Mouse (Mus musculus) urinary bladder, postnatal 10 days (tissue): ENCODE measurements around the gene 2900011O08Rik.
"Not testable (repeated sequence)": the region's sequence is repeated elsewhere in the genome, so short reads cannot be mapped to it uniquely, and the experiment has no call there.

Experiments
- DNase-seq: peaks from one replicate; pipeline ENCODE4 v3.0.0; 2022; ENCODE audit warnings: low spot score

The 2900011O08Rik gene

DNA sequence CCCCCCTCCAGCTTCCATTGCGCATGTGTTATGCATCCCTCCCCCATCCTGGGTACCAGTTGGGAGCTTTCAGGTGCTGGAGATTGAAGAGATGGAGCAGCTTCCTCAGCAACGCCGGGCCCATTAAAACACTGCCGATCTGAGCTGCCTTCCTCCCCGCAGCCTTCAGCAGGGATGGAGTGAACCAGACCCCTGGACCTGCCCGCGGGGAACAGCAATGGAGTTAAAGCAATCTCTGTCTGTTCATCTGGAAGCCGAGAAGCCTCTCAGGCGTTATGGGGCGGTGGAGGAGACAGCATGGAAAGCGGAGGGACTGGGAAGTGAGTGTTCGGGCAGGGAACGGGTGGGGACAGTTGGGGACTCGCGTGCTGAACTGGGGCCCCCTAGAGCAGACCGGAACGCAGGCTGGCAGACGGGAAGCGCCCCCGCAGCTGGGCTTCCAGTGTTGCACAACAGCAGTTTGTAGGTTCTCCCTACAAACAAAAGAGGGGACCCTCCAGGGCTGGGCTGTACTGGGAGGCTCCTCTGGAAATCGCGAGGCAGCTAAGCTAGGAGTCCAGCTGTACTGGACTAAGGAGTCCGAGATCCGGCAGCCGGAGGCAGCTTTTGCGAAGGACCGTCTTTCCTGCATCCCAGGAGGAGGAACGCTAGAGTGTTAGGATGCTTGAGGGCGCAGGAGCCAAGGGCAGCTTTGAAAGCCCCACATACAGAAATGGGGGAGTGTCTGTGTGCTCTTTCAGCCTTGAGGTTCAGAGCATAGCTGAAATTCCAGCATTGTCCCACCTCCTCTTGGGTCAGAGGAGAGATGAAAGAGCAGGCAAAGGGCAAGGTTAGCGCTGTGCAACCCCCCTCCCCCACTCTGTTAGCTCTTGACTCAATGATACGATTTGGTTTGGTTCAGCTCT lies at the start of gene 2900011O08Rik, which contains the start of gene Ifitm7:
TSS of gene 2900011O08Rik (plus strand) at position 31 of the 905 bp plus-strand sequence.
TSS of gene Ifitm7 (minus strand) at position 315 of the 905 bp plus-strand sequence.
- no peak for DNase-seq

DNA sequence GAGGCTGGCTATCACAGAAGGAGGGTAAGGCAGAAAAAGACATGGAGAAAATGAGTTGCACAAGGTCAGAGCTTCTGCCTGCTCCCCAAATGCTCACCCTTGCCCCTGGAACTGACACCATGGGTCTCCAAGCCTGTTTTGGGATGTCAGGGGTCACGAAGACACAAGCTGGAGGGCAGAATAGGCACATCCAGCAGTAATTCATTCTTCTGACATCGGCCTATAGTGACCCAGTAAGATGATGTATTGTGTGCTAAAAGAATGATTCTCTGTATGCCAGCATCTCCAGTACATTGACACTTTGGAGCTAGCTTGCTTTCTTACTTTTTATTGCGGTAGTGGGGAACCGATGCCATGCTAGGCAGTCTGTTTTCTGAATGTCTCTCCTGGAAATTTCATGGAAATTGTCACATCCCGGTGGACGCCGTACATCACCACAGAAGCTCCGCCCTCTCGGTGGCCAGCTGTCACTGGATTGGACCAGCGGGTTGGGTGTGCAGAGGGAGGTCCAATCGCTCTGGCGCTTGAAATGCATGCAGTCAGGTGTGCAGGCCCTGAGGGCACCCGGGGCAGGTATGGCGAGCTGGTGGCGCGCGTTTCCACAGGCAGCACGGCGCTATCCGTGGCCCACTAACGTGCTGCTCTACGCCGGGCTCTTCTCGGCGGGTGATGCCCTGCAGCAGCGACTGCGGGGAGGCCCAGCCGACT lies 46.1 kb upstream of the 2900011O08Rik start:
- DNase-seq = no peak

DNA sequence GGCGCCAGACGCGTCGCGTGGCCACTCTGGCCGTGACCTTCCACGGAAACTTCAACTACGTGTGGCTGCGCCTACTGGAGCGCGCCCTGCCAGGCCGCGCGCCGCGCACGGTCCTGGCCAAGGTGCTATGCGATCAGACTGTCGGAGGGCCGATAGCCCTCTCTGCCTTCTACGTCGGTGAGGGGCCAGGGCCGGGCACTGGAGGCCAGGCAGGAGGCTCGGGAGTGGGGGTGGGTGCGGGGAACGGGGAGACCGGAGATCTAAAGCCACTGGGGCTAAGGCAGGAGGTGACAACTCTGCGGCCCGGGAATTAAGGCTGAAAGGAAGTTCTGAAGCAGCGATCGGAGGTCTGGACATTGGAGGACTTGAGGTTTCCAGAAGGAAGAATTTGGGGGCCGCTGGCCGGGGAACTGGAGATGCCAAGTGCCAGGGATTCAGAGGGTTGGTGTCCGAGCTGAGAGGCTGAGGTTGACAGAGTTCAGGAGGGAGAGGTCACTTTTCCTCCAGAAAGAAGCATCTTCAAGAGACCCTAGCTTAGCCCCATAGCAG lies 45.5 kb upstream of the 2900011O08Rik start:
- no peak for DNase-seq

- DNase-seq = no peak
These were observed 42.2 kb upstream of the 2900011O08Rik start for GRCm38 (mm10) chr16:13944178-13944577.

DNA sequence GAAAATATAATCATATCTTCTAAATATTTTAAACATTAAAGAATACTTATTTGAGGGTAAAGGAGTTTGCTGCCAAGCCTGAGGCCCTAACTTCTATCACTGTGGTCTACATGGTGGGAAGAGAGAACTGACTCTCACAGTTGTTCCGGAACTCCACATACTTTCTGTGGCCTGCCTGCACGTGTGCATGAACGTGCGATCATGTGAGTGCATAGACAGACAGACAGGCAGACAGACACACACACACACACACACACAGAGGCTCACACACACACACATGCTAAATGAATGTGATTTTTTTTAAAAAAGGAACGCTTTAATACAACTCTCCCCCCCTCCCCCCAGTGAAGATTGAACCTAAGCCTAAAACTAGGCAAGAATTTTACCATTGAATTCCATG lies 41.7 kb upstream of the 2900011O08Rik start:
- no peak for DNase-seq

- no peak for DNase-seq
These were observed 41.3 kb upstream of the 2900011O08Rik start for GRCm38 (mm10) chr16:13945153-13945552.

GRCm38 (mm10) chr16:13946306-13946705 lies 40.1 kb upstream of the 2900011O08Rik start:
- no peak for DNase-seq

DNA sequence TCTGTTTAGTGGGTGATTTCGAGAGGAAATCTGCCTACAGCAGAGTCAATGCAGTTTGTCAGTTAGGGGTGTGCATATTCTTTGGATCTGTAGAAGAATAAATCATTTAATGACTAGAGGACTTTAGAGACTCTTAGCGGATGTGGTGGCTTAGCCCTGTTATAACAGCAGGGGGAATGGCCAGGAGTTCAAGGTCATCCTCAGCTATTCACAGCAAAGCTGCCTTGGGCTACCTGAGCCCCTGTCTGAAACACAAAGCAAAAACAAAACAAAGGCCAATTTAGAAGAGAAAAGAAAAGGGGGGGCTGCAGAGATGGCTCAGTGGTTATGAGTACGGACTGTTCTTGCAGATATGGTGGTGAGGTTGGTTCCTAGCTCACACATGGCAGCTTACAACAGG lies 35.2 kb upstream of the 2900011O08Rik start:
- DNase-seq = no peak

DNA sequence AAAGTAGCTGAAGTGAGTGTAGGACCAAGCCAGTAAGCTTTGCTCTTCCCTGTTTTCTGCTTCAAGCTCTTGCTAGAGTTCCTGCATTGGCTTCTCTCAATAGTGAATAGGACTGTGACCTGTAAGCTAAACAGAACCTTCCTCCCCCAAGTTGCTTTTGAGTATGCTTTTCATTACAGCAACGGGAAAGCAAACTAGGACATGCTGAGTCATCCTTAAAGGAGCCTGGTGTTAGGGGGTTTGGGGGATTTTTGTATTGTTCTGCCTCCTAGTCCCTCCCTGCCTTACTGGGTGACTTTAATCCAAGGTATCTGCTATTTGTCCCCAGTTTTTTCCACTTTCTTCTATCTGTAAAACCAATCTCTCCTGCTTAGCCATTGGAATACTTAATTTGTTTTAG lies 24.4 kb upstream of the 2900011O08Rik start:
- no peak for DNase-seq

DNA sequence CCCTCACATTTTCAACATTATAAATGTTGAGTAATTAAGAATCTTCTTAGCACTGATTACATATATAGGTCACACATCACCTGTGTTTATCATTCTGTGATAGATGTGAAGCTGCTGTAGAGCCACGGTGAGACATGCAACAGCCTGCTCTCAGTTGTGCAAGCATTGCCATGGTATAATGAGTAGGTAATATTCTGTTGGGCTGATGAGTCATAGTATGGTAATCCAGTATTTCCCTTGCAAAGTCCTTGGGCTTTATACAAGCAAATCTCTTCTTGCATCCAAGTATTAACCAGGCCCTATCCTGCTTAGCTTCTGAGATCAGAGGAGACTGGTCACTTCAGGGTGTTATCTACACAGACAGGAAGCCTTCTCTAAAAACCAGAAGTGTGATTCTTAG lies 17.3 kb upstream of the 2900011O08Rik start:
- no peak for DNase-seq

GRCm38 (mm10) chr16:13972051-13972450 lies 14.4 kb upstream of the 2900011O08Rik start:
- DNase-seq = no peak

DNA sequence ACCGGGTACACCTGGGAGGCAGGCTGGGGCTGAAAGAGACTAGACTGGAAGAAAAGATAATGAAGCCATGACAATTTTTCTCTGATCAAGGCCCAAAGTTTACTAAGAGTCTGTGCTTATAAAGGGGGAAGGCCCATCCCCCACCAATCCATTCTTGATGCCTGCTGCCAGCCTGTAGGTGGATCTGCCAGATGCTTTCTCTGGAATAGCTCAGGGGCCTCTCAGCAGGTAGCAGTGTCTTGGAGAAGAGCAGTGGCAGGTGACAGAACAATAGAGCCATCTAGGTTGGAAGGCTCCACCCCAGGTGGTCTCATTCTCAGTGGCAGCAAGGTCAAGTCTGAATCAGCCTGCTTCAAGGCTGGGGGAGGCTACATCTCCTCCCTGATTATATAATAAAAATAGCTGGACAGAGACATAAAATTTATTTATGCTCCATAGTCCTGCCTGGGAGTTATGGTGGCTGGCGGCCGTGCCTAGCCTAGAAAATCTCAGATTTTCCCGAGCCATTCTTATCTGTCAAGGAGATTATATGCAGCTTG lies 10.0 kb upstream of the 2900011O08Rik start:
- not testable (repeated sequence) for DNase-seq

DNA sequence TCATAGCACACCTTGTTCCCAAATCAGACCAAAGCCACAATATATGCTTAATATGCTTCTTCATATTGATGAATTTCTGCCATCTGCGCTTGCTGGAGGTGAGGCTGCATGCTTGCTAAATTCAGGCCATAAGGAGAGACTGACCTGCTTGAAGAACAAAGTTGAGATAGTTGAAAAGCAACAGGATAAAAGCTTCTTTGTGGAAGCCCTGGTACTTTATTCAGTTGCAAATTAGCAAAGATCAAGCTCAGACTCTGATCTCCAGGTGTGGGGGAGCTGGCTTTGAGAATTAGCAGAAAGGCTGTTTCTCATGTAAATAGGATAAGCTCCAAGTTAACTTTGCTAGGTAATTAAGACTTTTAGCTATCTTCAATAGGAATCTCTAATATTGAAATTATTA lies 9.4 kb upstream of the 2900011O08Rik start:
- DNase-seq = not testable (repeated sequence)

GRCm38 (mm10) chr16:13981726-13982125 lies 4.7 kb upstream of the 2900011O08Rik start:
- DNase-seq = not testable (repeated sequence)

- no peak for DNase-seq
These were observed 3.2 kb upstream of the 2900011O08Rik start for GRCm38 (mm10) chr16:13983161-13983560.

DNA sequence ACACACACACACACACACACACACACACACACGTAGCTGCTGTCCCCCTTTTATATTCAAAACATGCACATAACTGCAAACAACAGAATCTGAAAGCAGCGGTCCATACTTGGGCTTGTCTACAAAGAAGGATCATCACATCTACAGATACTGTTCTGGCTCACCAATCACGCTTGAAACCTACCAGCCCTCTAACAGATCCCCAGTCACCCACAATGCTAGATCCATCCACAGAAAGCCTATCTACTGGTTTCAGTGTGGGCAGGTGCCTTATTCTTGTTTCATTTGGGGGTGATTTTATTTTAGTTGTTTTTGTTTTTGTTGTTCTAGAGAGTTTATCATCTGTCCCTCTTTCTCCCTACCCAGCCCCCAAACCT lies 219 bp upstream of the 2900011O08Rik start:
- no peak for DNase-seq

DNA sequence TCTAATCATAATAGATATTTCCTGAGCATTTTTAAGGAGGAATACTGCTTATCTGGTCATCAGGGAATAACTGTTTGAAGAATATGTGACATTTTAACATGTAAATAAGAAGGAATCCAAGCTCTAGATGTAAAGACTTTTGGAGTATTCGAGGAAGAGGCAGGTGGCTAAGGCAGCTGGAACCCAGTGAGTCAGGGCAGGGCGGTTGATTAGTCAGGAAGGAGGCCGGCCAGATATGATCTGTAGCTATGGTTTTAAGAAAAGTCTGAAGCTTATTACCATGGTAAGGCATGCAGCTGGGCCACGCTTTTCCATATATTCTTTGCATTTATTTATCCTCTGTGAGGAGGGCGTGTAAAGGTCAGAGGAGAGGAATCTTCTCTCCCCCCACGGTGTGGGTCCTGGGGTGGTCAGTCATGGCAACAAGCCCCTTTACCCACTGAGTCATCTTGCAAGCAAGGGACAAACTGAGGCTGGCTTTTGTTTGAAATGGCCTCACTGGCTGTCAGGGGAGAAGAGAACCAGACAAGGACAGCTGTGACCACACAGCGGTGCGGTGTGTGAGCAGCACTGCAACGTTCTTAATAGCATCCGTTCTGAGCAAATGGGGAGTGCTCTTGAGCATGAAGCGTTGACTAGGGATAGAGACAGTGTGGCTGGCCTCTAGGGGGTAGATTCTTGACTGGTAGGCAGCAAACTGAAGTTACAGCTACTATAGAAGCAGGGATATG lies 6.3 kb downstream of the 2900011O08Rik start:
- DNase-seq = no peak

GRCm38 (mm10) chr16:13994076-13994475 lies 7.7 kb downstream of the 2900011O08Rik start:
- DNase-seq = no peak

- DNase-seq = no peak
These were observed 8.1 kb downstream of the 2900011O08Rik start for GRCm38 (mm10) chr16:13994502-13994901.

DNA sequence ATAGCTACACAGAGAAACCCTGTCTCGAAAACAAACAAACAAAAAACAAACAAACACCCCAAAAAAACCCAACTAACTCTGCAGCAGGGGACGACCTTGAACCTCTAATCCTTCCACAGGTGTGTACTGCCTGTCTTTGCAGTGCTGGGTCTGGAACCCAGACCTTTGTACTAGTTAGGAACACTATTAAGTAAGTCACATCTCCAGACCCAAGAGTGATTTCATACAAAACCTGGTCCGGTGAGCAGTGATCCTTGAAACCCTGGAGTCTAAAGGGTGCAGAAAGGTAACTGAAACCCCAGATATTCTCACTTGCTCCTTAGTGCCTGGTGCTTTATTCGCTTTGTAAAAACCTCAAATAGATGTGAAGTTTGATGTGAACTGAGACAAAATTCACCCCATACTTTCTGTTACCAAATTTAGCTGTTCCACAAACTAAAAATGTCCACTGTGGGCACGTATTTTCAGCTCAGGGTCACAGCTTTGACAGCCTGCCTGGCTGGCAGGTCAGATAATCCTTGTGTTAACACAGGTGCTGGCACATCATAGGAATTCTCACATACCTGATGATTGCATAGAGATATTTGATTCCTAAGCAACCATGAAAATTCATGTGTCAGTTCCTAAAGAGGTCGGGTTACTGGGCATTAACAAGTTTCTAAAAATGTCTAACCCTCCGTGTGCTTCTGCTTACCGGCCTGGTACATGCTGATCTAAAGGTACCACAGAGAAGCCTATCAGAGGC lies 17.2 kb downstream of the 2900011O08Rik start:
- DNase-seq = no peak

DNA sequence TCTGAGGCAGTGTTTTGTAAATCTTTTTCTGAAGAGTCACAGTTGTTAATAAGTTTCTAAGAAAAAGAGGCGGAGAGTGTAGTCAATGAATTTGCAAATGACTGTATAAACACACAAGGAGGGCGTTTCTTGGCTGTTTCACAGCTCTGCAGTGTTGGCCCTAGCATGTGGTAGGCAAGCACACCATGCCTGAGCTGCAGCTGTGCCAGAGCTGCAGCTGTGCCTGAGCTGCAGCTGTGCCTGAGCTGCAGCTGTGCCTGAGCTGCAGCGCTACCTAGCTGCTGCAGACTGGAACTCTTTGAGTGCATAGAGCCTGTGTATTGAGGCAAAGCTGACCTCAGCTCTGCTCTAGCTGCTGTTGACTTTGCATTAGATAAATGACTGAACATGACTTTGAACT lies 17.8 kb downstream of the 2900011O08Rik start:
- DNase-seq = no peak
